Mouse (Mus musculus) lung, embryonic 15.5 days (tissue): ENCODE data around the gene Olfr190. TPM values are rescaled to one million over a fixed set of nuclear protein-coding genes. Genes with fewer than 3 reads are reported as not detected.
"Not testable (repeated sequence)": the region's sequence is repeated elsewhere in the genome, so short reads cannot be mapped to it uniquely, and the experiment has no call there.

Experiments used
- ATAC-seq: fragments of 200-750 bp; cut with Nextera tagmentation; 2 replicates; pipeline ENCODE4 v1.8.0; 2017; ENCODE audit warnings: moderate number of reproducible peaks, borderline replicate concordance; ENCODE audit not compliant: low FRiP score, low TSS enrichment; ENCODE audit errors: extremely low read depth
- H3K27ac ChIP-seq: fragments of 300-500 bp; sonication (generic); 2 replicates; pipeline ENCODE4 v1.5.1; 2015; ENCODE audit warnings: moderate library complexity, mild to moderate bottlenecking, inconsistent platforms
- H3K27me3 ChIP-seq: fragments of 300-500 bp; sonication (generic); 2 replicates; pipeline ENCODE4 v1.6.1; 2015; ENCODE audit warnings: inconsistent platforms
- H3K36me3 ChIP-seq: fragments of 300-500 bp; sonication (generic); 2 replicates; pipeline ENCODE4 v1.6.1; 2015; ENCODE audit warnings: inconsistent platforms
- H3K4me1 ChIP-seq: fragments of 300-500 bp; sonication (generic); 2 replicates; pipeline ENCODE4 v1.6.1; 2015; ENCODE audit warnings: inconsistent platforms
- H3K4me2 ChIP-seq: fragments of 300-500 bp; sonication (generic); 2 replicates; pipeline ENCODE4 v1.6.1; 2015; ENCODE audit warnings: inconsistent platforms, mild to moderate bottlenecking, moderate library complexity
- H3K4me3 ChIP-seq: fragments of 300-500 bp; sonication (generic); 2 replicates; pipeline ENCODE4 v1.5.1; 2015; ENCODE audit warnings: mild to moderate bottlenecking, inconsistent platforms
- H3K9ac ChIP-seq: fragments of 300-500 bp; sonication (generic); 2 replicates; pipeline ENCODE4 v1.6.1; 2015; ENCODE audit warnings: inconsistent platforms
- H3K9me3 ChIP-seq: fragments of 300-500 bp; sonication (generic); 2 replicates; pipeline ENCODE4 v1.6.1; 2016; ENCODE audit warnings: inconsistent platforms
- WGBS: fragments of 180-500 bp; shearing (Covaris S2); methylation state at CpG from one replicate; pipeline ENCODE4 v1.1.7; 2015; 5-methylcytosine and 5-hydroxymethylcytosine counted together
- polyA plus RNA-seq: library from polyadenylated mRNA; unstranded; fragments of >200 nt; fragmentation: Nextera tagmentation; extraction: Ambion mirVana; gene quantifications from 2 replicates; pipeline ENCODE4 v1.2.1, GENCODE M21; 2015

Olfr190 gene
- polyA plus RNA-seq, result not detected in 2 replicates

DNA sequence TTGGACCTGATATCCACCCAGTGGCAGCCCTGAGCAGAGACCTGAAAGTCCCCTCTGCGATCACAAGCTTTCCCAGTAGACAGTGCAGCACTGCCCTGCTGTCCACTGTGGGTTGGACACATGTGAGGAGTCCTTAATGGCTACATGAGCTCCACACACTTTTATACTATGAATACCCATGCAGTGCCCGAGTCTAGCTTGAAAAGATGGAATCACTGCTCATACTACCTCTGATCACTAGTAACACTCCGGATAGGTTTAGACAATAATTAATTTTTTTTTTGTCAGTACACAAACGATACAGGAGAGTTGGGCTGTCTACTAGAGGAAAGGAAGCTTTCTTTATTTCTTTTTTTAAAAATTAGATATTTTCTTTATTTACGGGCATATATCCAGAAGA lies at the start of gene Olfr190:
TSS of gene Olfr190 (minus strand) at position 101 of the 400 bp plus-strand sequence.
- Histone ChIP-seq H3K27me3 (no peaks in the 10 kb centered on the region), H3K4me3 (no peak within 1 kb of the TSS), H3K36me3 (no peaks in the 10 kb centered on the region), H3K9ac (no peak within 1 kb of the TSS), H3K27ac (no peak within 1 kb of the TSS), H3K4me2 (no peak within 1 kb of the TSS), H3K4me1 (no peaks in the 10 kb centered on the region), H3K9me3 (no peaks in the 10 kb centered on the region)
- ATAC-seq, result no peak
- WGBS, result 83% methylated on average over 5 of the region's 5 CpGs

DNA sequence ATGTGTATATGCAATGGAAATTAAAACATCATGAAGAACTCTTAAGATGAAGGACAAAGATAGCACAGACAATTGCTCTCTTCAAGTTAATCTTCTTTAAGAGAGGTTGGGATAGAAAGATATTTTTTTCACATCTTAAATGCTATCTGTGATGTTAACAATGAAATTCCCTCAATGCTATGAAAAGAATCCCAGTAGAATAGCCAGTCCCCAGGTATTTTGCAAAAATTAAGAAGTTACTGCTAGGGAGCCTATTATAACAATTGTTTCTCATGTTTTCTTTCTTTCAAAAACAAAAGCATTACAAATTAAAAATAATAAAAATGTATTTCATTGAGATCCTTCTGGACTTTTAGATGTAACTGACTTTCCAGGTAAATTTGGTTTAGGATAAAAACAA lies 43.2 kb upstream of the Olfr190 start, which contains the start of gene Olfr194:
TSS of gene Olfr194 (minus strand) at position 101 of the 400 bp plus-strand sequence.
- H3K27me3 ChIP-seq, result no peaks in the 10 kb centered on the region
- no peak within 1 kb of the TSS for H3K4me3 ChIP-seq
- no peaks in the 10 kb centered on the region for H3K36me3 ChIP-seq
- H3K9me3 ChIP-seq, result no peaks in the 10 kb centered on the region
- no peak within 1 kb of the TSS for H3K4me2 ChIP-seq
- H3K4me1 ChIP-seq, result no peaks in the 10 kb centered on the region
- H3K9ac ChIP-seq, result no peak within 1 kb of the TSS
- no peak within 1 kb of the TSS for H3K27ac ChIP-seq
- ATAC-seq, result no peak

DNA sequence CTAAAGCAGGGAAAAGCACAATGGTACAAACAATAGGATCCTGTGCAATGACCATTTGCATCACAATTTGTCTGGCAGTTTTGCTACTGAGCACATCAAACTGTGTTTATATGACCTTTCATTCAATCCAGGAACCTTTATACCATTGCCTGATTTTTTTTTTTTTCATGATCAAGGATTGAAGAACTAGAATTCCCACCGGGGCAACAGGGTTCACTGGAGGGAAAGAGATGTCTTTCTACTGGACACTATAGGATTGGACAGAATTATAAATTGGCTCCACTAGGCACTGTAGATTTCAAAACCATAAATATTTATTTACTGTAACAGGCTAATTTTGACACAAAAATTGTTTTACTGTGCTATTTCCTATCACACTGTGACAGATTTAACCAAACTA lies 34.0 kb upstream of the Olfr190 start, which contains the start of gene Olfr193:
TSS of gene Olfr193 (minus strand) at position 101 of the 400 bp plus-strand sequence.
- ATAC-seq, result no peak

DNA sequence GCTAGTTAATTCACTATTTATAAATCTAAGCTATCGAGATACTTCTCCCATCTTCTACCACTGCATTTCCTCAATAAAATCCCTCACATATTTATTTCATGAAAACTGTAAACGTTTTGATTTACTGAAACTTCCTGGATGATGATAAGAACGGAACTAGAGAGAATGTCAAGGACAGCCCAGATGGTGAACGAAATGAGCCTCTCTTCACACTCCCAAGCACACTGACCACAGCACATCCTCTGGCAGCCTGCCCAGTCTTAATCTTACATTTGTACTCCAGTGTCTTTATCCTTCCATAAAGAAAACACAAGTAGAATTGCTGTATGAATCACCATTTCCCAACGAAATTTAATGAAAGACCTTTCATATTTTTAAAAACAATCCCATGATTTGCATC lies 30.7 kb upstream of the Olfr190 start:
- ATAC-seq, H3K4me1 ChIP-seq, H3K27me3 ChIP-seq, H3K9ac ChIP-seq, H3K36me3 ChIP-seq, H3K4me2 ChIP-seq, H3K27ac ChIP-seq, H3K4me3 ChIP-seq, H3K9me3 ChIP-seq: not testable (repeated sequence)
- 26% methylated on average over 5 of the region's 5 CpGs for WGBS

More for the DNA sequence above, 34.0 kb upstream of the Olfr190 start, which contains the start of gene Olfr193:
- Histone ChIP-seq H3K4me2 (no peak within 1 kb of the TSS), H3K27ac (no peak within 1 kb of the TSS), H3K27me3 (no peaks in the 10 kb centered on the region), H3K9ac (no peak within 1 kb of the TSS), H3K4me3 (no peak within 1 kb of the TSS), H3K36me3 (no peaks in the 10 kb centered on the region), H3K4me1 (no peaks in the 10 kb centered on the region), H3K9me3 (no peaks in the 10 kb centered on the region)
- WGBS, result 70% methylated on average over 1 of the region's 1 CpGs

DNA sequence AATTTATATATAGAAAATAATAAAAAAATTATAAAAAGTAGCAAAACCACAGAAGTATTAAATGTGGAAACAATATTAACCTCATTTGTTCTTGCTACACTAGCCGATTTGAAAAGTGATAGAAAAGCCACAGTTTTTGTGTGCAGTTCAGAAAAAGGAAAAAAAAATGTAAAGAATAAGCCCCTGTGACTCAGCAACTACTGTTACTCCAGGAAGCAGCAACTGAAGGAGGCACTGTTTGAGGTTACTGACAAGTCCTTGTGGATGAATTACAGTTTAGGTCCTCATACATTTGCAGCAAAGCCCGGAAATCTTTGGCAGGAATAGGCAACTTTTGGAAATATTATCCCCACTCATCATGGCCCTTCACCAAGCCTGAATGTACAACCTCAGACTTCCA lies 27.5 kb upstream of the Olfr190 start:
- Histone ChIP-seq H3K9ac (no peak overlapping the region), H3K36me3 (no peaks in the 10 kb centered on the region), H3K9me3 (no peaks in the 10 kb centered on the region), H3K4me1 (no peaks in the 10 kb centered on the region), H3K27ac (no peak overlapping the region), H3K4me3 (no peak overlapping the region), H3K27me3 (no peaks in the 10 kb centered on the region), H3K4me2 (no peak overlapping the region)
- WGBS, result 65% methylated on average over 2 of the region's 2 CpGs
- no peak for ATAC-seq

DNA sequence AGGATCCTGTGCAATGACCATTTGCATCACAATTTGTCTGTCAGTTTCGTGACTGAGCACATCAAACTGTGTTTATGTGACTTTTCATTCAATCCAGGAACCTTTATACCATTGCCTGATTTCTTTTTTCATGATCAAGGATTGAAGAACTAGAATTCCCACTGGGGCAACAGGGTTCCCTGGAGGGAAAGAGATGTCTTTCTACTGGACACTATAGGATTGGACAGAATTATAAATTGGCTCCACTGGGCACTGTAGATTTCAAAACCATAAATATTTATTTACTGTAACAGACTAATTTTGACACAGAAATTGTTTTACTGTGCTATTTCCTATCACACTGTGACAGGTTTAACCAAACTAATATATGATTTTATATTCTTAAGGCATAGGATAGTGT lies 11.9 kb upstream of the Olfr190 start, which contains the start of gene Olfr191:
TSS of gene Olfr191 (minus strand) at position 101 of the 400 bp plus-strand sequence.
- not testable (repeated sequence) for H3K9me3 ChIP-seq, H3K27me3 ChIP-seq, H3K4me3 ChIP-seq, H3K4me1 ChIP-seq, H3K27ac ChIP-seq, H3K9ac ChIP-seq, ATAC-seq, H3K4me2 ChIP-seq, H3K36me3 ChIP-seq
- WGBS, result 42% methylated on average over 1 of the region's 1 CpGs

DNA sequence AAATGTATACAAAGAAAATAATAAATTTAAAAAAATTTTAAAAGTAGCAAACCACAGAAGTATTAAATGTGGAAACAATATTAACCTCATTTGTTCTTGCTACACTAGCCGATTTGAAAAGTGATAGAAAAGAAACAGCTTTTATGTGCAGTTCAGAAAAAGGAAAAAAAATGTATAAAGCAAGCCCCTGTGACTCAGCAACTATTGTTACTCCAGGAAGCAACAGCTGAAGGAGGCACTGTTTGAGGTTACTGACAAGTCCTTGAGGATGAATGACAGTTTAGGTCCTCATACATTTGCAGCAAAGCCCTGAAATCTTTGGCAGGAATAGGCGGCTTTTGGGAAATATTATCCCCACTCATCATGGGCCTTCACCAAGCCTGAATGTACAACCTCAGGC lies 3.3 kb upstream of the Olfr190 start:
- not testable (repeated sequence) for H3K4me1 ChIP-seq, H3K9me3 ChIP-seq, H3K4me3 ChIP-seq, H3K27ac ChIP-seq, ATAC-seq, H3K9ac ChIP-seq, H3K4me2 ChIP-seq, H3K36me3 ChIP-seq, H3K27me3 ChIP-seq
- 66% methylated on average over 2 of the region's 2 CpGs for WGBS

DNA sequence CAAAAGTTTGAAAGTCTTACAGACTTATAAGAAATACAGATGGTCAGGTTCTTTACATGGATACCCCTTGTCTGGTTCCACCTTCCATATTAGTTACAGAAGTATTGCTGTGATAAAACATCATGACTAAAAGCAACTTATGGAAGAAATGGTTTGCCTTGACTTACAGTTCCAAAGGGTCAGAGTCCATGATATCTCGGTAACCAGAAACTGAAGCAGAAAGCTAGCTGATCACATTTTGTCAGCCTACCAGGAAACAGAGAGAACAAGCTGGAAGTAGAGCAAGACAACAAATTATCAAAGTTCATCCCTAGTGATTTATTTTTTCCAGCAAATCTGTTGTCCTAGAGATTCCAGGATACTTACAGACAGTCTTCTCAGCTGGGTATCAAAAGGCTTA lies 4.3 kb downstream of the Olfr190 start:
- Histone ChIP-seq H3K9ac (no peak overlapping the region), H3K9me3 (no peaks in the 10 kb centered on the region), H3K4me1 (no peaks in the 10 kb centered on the region), H3K4me3 (no peak overlapping the region), H3K4me2 (no peak overlapping the region), H3K27me3 (no peaks in the 10 kb centered on the region), H3K36me3 (no peaks in the 10 kb centered on the region), H3K27ac (no peak overlapping the region)
- ATAC-seq, result no peak
- WGBS, result 85% methylated on average over 1 of the region's 1 CpGs

DNA sequence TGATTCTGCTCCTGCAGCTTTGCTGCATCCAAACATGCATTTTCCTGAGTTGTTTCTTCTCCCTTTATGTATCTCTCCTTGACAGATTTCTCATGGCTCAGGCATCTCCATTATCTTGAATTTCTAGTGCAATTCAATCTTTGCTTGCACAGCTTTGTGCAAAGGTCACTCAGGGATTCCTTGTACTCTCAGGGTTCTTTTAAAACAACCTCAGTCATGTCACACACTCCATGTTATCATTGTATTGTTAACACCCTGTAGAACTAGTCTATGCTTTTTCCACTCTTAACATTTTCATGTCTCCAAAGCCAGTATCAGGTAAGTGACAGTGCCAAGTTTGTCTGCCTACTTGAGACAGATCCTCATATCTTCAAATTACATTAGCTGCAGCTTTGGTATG lies 6.0 kb downstream of the Olfr190 start:
- ATAC-seq, result no peak
- H3K4me1 ChIP-seq, result no peaks in the 10 kb centered on the region
- H3K9ac ChIP-seq, result no peak overlapping the region
- H3K36me3 ChIP-seq, result no peaks in the 10 kb centered on the region
- H3K27ac ChIP-seq, result no peak overlapping the region
- no peaks in the 10 kb centered on the region for H3K27me3 ChIP-seq
- H3K4me2 ChIP-seq, result no peak overlapping the region
- no peak overlapping the region for H3K4me3 ChIP-seq
- no peaks in the 10 kb centered on the region for H3K9me3 ChIP-seq

DNA sequence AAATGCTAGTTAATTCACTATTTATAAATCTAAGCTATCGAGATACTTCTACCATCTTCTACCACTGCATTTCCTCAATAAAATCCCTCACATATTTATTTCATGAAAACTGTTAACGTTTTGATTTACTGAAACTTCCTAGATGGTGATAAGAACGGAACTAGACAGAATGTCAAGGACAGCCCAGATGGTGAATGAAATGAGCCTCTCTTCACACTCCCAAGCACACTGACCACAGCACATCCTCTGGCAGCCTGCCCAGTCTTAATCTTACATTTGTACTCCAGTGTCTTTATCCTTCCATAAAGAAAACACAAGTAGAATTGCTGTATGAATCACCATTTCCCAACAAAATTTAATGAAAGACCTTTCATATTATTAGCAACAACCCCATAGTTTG lies 15.4 kb downstream of the Olfr190 start:
- not testable (repeated sequence) for H3K36me3 ChIP-seq, H3K9me3 ChIP-seq, H3K27me3 ChIP-seq, ATAC-seq, H3K9ac ChIP-seq, H3K4me1 ChIP-seq, H3K4me2 ChIP-seq, H3K4me3 ChIP-seq, H3K27ac ChIP-seq
- 29% methylated on average over 3 of the region's 3 CpGs for WGBS

DNA sequence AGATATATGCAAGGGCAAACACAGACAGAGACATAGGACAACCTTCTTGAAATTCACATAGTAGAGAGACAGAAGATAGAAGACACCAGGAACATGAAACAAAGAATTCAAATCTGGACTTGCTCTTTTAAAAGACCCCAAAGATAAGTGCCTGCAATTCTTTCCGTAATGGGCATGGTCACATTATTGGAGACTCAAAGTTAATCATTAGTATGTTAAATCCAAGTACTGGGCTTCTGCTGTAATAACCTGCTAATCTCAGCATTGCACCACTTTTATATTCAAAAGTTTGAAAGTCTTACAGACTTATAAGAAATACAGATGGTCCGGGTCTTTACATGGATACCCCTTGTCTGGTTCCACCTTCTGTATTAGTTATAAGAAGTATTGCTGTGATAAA lies 28.5 kb downstream of the Olfr190 start:
- not testable (repeated sequence) for H3K4me3 ChIP-seq, H3K27ac ChIP-seq, ATAC-seq, H3K9ac ChIP-seq, H3K27me3 ChIP-seq, H3K9me3 ChIP-seq, H3K4me1 ChIP-seq, H3K36me3 ChIP-seq, H3K4me2 ChIP-seq
- 91% methylated on average over 2 of the region's 2 CpGs for WGBS

DNA sequence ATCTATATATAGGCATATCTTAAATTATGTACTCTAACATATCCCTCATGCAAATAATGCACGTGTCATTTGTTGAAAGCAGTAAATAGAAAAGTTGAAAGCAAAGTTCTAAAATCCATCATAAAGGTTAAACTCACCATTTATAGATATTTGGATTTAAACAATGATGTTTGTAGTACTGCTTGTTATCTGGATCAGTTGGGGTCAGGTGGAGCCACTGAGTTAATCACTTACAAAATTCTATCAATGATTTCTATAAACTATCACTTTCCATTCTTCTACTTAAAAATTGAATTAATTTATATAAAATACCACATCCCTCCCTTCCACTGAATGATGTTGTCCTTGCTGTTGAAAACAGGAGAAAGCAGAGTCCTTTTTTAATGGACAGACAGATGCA lies 28.9 kb downstream of the Olfr190 start:
- Histone ChIP-seq H3K9me3 (no peaks in the 10 kb centered on the region), H3K36me3 (no peaks in the 10 kb centered on the region), H3K4me3 (no peak overlapping the region), H3K9ac (no peak overlapping the region), H3K4me1 (no peaks in the 10 kb centered on the region), H3K27ac (no peak overlapping the region), H3K4me2 (no peak overlapping the region), H3K27me3 (no peaks in the 10 kb centered on the region)
- 74% methylated on average over 1 of the region's 1 CpGs for WGBS
- no peak for ATAC-seq

DNA sequence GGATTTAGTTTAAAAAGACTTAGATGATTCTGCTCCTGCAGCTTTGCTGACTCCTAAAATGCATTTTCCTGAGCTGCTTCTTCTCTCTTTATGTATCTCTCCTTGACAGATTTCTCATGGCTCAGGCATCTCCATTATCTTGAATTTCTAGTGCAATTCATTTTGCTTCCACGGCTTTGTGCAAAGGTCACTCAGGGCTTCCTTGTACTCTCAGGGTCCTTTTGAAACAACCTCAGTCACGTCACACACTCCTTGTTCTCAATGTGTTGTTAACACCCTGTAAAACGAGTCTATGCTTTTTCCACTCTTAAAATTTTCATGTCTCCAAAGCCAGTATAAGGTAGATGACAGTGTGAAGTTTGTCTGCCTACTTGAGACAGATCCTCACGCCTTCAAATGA lies 30.2 kb downstream of the Olfr190 start:
- Histone ChIP-seq H3K4me2 (no peak overlapping the region), H3K4me1 (no peaks in the 10 kb centered on the region), H3K4me3 (no peak overlapping the region), H3K9me3 (no peaks in the 10 kb centered on the region), H3K27me3 (no peaks in the 10 kb centered on the region), H3K9ac (no peak overlapping the region), H3K27ac (no peak overlapping the region), H3K36me3 (no peaks in the 10 kb centered on the region)
- no peak for ATAC-seq
- WGBS, result 41% methylated on average over 4 of the region's 4 CpGs
